Mouse (Mus musculus) liver, embryonic 14.5 days (tissue): ENCODE measurements around the gene Card11. TPM values are rescaled to one million over a fixed set of nuclear protein-coding genes. Genes with fewer than 3 reads are reported as not detected.

Source experiments
- ATAC-seq: fragments of 200-750 bp; cut with Nextera tagmentation; 2 replicates; pipeline ENCODE4 v1.8.0; 2017; ENCODE audit warnings: moderate number of reproducible peaks, mild to moderate bottlenecking, moderate library complexity; ENCODE audit not compliant: insufficient read depth
- DNase-seq, 3 experiments: peaks; one replicate each; pipeline ENCODE4 v3.0.0-alpha.2; 2012 to 2013; ENCODE audit warnings: low read depth in 3 of 3, low spot score in 3 of 3
- H3K27ac ChIP-seq: fragments of 300-500 bp; sonication (generic); 2 replicates; pipeline ENCODE4 v1.5.1; 2014; ENCODE audit warnings: moderate library complexity, mild to moderate bottlenecking, control low read depth, inconsistent platforms
- H3K27me3 ChIP-seq: fragments of 300-500 bp; sonication (generic); 2 replicates; pipeline ENCODE4 v1.6.1; 2014; ENCODE audit warnings: mild to moderate bottlenecking, low read length, moderate library complexity; ENCODE audit not compliant: control insufficient read depth, insufficient read depth
- H3K36me3 ChIP-seq: fragments of 300-500 bp; sonication (generic); replicated peaks from 2 replicates; pipeline ENCODE4 v1.6.1; 2014; ENCODE audit warnings: low read depth; ENCODE audit not compliant: control insufficient read depth, insufficient read depth
- H3K4me1 ChIP-seq, 2 experiments: fragments of 200-500 bp in 1 of 2; fragments of 300-500 bp in 1 of 2; sonication (generic) in 1 of 2; replicated peaks; 2 replicates each; pipeline ENCODE4 v1.6.1; 2012 to 2014; ENCODE audit warnings: antibody characterized with exemption in 1 of 2, inconsistent platforms in 1 of 2, low read length in 1 of 2; ENCODE audit not compliant: control insufficient read depth in 2 of 2, insufficient read depth in 2 of 2
- H3K4me2 ChIP-seq: fragments of 300-500 bp; sonication (generic); 2 replicates; pipeline ENCODE4 v1.6.1; 2014; ENCODE audit warnings: low read depth, mild to moderate bottlenecking, control low read depth, moderate library complexity
- H3K4me3 ChIP-seq, 2 experiments: fragments of 200-500 bp in 1 of 2; fragments of 300-500 bp in 1 of 2; sonication (generic) in 1 of 2; 2 replicates each; pipeline ENCODE4 v1.5.1; 2012 to 2014; ENCODE audit warnings: low read depth in 2 of 2, low read length in 2 of 2, mild to moderate bottlenecking in 2 of 2, control low read depth in 1 of 2, inconsistent platforms in 1 of 2, moderate library complexity in 1 of 2; ENCODE audit not compliant: insufficient read depth in 1 of 2
- H3K9ac ChIP-seq: fragments of 300-500 bp; sonication (generic); replicated peaks from 2 replicates; pipeline ENCODE4 v1.6.1; 2014; ENCODE audit warnings: mild to moderate bottlenecking, control low read depth, moderate library complexity
- H3K9me3 ChIP-seq: fragments of 300-500 bp; sonication (generic); 2 replicates; pipeline ENCODE4 v1.6.1; 2016; ENCODE audit warnings: low read length, mixed read lengths; ENCODE audit not compliant: control insufficient read depth
- CTCF ChIP-seq: IDR thresholded peaks from 2 replicates; pipeline ENCODE4 v1.5.1; 2016; ENCODE audit warnings: antibody characterized with exemption, low read depth, control low read depth
- EP300 ChIP-seq: IDR thresholded peaks from 2 replicates; pipeline ENCODE4 v1.6.1; 2016; ENCODE audit warnings: antibody characterized with exemption, low read depth
- WGBS: fragments of 180-500 bp; shearing (Covaris S2); extraction: QIAGEN DNeasy Blood & Tissue Kit; methylation state at CpG from one replicate; pipeline ENCODE4 v1.1.7; 2014; ENCODE audit not compliant: insufficient replicate concordance; 5-methylcytosine and 5-hydroxymethylcytosine counted together
- polyA plus RNA-seq, 2 experiments: library from polyadenylated mRNA; depleted of rRNA in 1 of 2; stranded (reverse) in 1 of 2; unstranded in 1 of 2; fragments of >200 nt; fragmentation: Nextera tagmentation in 1 of 2; extraction: Ambion mirVana in 1 of 2; gene quantifications; 2 replicates each; pipeline versions ENCODE4 v1.2.1 to v1.2.3; 2012 to 2014

Gene Card11
- polyA plus RNA-seq, 2 experiments, result 0.26 TPM; not detected in 1

DNA sequence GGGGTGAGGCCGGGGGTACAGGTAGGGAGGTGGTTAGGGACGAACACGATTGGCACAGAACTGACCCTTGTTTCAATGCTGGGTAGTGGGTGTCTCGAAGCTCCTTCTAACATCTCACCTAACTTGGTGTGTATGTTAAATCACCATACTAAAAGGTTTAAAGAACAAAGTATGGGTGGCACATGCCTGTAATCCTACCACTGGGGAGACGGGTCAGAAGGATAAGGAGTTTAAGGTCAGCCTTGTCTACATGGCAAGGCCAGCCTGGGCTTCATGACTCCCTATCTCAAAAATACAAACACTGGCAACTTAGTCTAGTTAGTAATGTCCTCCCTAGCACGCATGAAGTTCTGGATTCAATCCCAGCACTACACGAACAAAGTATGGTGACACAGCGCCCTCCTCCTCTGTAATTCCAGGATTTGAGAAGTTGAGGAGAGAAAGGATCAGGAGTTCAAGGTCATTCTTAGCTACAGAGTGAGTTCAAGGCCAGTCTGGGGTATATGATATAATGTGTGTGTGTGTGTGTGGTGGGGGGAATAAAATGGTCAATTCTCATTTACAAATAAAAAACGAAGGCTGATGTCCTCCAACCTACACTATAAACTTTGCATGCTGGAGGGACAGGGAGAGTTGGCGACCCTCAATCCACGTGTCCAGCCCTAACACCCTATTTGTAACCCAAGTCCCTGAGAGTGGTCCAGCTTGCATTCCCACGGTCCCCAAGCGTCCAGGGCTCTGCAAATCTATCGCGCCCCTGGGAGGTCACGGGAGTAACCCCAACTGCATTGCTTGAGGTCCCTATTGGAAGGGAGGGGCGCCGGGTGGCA is 171.1 kb downstream of the Card11 start:
- ATAC-seq (no peak), DNase-seq (no peak)
- no peak overlapping the region for H3K27ac ChIP-seq
- no peaks in the 10 kb centered on the region for H3K36me3 ChIP-seq
- H3K9me3 ChIP-seq, result no peaks in the 10 kb centered on the region
- no peaks in the 10 kb centered on the region for H3K27me3 ChIP-seq
- 25% methylated on average over 18 of the region's 18 CpGs for WGBS
- H3K4me3 ChIP-seq, result peak overlapping the region; percentile 74
- peaks cover 29 to 36% of the 10 kb centered on the region in 2 experiments for H3K4me1 ChIP-seq
- TF ChIP-seq CTCF (no peak; the same call in 1 of the 2 replicates), EP300 (no peak)
- peak overlapping the region; percentile 85 for H3K9ac ChIP-seq
- H3K4me2 ChIP-seq, result peak overlapping the region; percentile 100

DNA sequence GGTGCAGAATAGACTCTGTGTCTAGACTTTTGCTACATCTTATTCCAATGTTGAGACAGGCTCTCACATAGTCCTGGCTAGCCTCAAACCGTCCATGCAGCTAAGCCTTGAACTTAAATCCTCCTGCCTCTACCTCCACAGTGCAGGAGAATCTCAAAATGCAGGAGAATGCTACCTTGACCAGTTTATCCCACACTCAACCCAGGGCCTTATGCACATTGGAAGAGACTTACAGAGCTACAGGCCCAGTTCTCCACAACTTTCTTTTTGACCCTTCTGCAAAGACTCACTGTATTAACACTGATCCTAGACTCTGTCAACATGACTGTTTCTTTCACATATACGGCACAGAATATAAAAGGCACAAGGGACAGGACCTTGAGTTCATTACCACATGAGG is 172.0 kb downstream of the Card11 start:
- Histone ChIP-seq H3K4me3 (peak overlapping the region in 1 of 2 experiments; percentile 5; a peak in 1 of 4 replicates), H3K9me3 (no peaks in the 10 kb centered on the region), H3K27ac (no peak overlapping the region), H3K4me2 (peak overlapping the region; percentile 100), H3K9ac (no peak overlapping the region), H3K27me3 (no peaks in the 10 kb centered on the region), H3K36me3 (no peaks in the 10 kb centered on the region), H3K4me1 (peaks cover 32 to 41% of the 10 kb centered on the region in 2 experiments)
- DNase-seq (no peak), ATAC-seq (no peak)
- no peak for TF ChIP-seq CTCF
- WGBS, result 48% methylated on average over 2 of the region's 2 CpGs

DNA sequence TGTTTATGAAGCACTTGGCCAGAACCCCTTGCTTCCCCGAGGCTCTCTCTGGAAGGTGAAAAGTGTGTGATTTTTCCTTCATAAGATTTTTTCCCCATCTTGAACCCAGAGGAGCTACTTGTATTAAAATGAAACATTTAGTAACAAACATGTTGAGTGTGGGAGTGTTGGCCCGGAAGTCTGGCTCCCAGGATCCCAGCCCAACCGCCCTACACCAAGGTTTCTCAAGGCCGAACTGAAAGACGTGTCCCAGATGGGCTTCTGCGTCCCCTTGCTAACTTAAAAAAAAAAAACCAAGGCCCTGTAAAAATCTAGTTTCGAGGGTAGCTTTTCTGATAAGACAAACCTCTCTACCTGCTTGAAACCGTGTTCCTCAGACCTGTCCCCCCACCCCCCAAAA is 172.5 kb downstream of the Card11 start:
- no peak for DNase-seq
- no peaks in the 10 kb centered on the region for H3K9me3 ChIP-seq
- 61% methylated on average over 8 of the region's 8 CpGs for WGBS
- TF ChIP-seq EP300 (no peak), CTCF (no peak)
- no peak overlapping the region for H3K27ac ChIP-seq
- no peak overlapping the region for H3K9ac ChIP-seq
- peaks cover 32 to 44% of the 10 kb centered on the region in 2 experiments for H3K4me1 ChIP-seq
- peak overlapping the region; percentile 100 for H3K4me2 ChIP-seq
- no peaks in the 10 kb centered on the region for H3K27me3 ChIP-seq
- no peak overlapping the region for H3K4me3 ChIP-seq
- no peaks in the 10 kb centered on the region for H3K36me3 ChIP-seq
- no peak for ATAC-seq

DNA sequence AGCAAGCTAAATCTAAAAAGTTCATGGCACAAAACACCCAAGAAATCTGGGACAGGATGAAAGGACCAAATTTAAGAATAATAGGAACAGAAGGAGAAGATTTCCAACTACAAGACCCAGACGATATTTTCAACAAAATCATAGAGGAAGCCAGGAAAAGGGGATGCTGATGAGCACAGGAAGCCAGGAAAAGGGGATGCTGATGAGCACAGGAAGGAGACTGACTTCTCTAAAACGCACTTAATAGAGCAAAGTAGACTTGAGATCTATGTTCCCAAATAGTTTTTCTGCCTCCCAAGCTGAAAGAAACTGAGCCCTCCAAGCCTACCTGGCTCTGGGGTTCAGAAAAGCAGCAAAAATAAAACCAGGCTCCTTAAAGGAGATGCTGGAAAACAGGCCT is 173.0 kb downstream of the Card11 start:
- peaks cover 32 to 48% of the 10 kb centered on the region in 2 experiments for H3K4me1 ChIP-seq

DNA sequence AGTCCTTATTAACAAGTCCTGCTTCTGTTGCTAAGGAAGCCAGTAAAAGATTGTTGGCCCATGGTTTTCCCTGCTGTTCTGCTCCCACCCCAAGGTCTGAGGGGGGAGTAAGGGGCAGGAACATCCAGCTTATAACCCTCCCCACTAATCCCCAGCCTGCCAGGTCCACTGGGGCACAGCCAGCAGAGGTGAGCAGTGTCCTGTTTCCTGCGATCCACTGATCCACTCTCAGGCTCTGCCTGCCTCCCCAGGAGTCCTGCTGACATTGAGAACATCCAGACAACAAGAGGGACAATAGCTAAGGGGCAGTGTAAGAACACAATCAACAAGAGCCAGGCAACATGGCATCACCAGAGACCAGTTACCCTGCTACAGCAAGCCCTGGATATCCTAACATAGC is 173.6 kb downstream of the Card11 start:
- Histone ChIP-seq H3K4me3 (no peak overlapping the region), H3K27ac (no peak overlapping the region), H3K9ac (no peak overlapping the region), H3K27me3 (no peaks in the 10 kb centered on the region), H3K4me2 (no peak overlapping the region), H3K4me1 (peaks cover 31 to 49% of the 10 kb centered on the region in 2 experiments), H3K36me3 (no peaks in the 10 kb centered on the region), H3K9me3 (no peaks in the 10 kb centered on the region)
- TF ChIP-seq EP300 (no peak), CTCF (no peak)
- ATAC-seq (no peak), DNase-seq (no peak)
- 80% methylated on average over 1 of the region's 1 CpGs for WGBS

More for the DNA sequence above, 173.0 kb downstream of the Card11 start:
- 25% methylated on average over 2 of the region's 2 CpGs for WGBS
- H3K27me3 ChIP-seq, result no peaks in the 10 kb centered on the region
- H3K36me3 ChIP-seq, result no peaks in the 10 kb centered on the region
- no peaks in the 10 kb centered on the region for H3K9me3 ChIP-seq
- no peak for TF ChIP-seq EP300
- TF ChIP-seq CTCF, result no peak
- H3K4me3 ChIP-seq, result no peak overlapping the region
- H3K4me2 ChIP-seq, result no peak overlapping the region; the same call in 1 of the 2 replicates
- no peak overlapping the region for H3K27ac ChIP-seq
- no peak for ATAC-seq
- DNase-seq, result no peak
- no peak overlapping the region for H3K9ac ChIP-seq
